Mouse (Mus musculus) G1E (cell line): ENCODE data around the gene Gm11011. TPM values are rescaled to one million over a fixed set of nuclear protein-coding genes. Genes with fewer than 3 reads are reported as not detected.

Source experiments
- ATAC-seq: 2 replicates; pipeline ENCODE4 v1.8.0; 2016; ENCODE audit warnings: mild to moderate bottlenecking; ENCODE audit not compliant: insufficient number of reproducible peaks, poor library complexity, low FRiP score, severe bottlenecking; ENCODE audit errors: extremely low read depth
- DNase-seq: peaks from one replicate; pipeline ENCODE4 v3.0.0; 2012; ENCODE audit warnings: low spot score
- H3K27me3 ChIP-seq: 2 replicates; pipeline ENCODE4 v1.6.1; 2012; ENCODE audit warnings: mild to moderate bottlenecking, low read length, inconsistent platforms; ENCODE audit not compliant: insufficient read depth
- H3K36me3 ChIP-seq: replicated peaks from 2 replicates; pipeline ENCODE3; 2012; ENCODE audit warnings: mild to moderate bottlenecking, inconsistent platforms
- H3K4me1 ChIP-seq: 2 replicates; pipeline ENCODE4 v1.6.1; 2012; ENCODE audit warnings: low read depth, low read length, inconsistent platforms, mixed read lengths; ENCODE audit not compliant: insufficient read depth
- H3K4me3 ChIP-seq: 2 replicates; pipeline ENCODE4 v1.5.1; 2012; ENCODE audit warnings: low read depth, mild to moderate bottlenecking, inconsistent platforms, low read length, moderate library complexity, mixed read lengths
- H3K9me3 ChIP-seq: replicated peaks from 2 replicates; pipeline ENCODE4 v1.6.1; 2012; ENCODE audit warnings: inconsistent platforms
- CTCF ChIP-seq: IDR thresholded peaks from 2 replicates; pipeline ENCODE4 v1.5.1; 2012; ENCODE audit warnings: low read depth, low read length, inconsistent platforms, mixed read lengths
- GATA1 ChIP-seq: IDR thresholded peaks from 2 replicates; pipeline ENCODE4 v1.6.1; 2012; ENCODE audit warnings: borderline replicate concordance, low read length, inconsistent platforms, mixed read lengths
- GATA2 ChIP-seq: IDR thresholded peaks from 2 replicates; pipeline ENCODE4 v1.6.1; 2012; ENCODE audit warnings: low read depth, low read length, inconsistent platforms, borderline replicate concordance
- POLR2AphosphoS5 ChIP-seq: IDR thresholded peaks from 2 replicates; pipeline ENCODE4 v1.6.1; 2012; ENCODE audit warnings: low read depth, low read length, inconsistent platforms; ENCODE audit not compliant: insufficient replicate concordance
- TAL1 ChIP-seq: conservative IDR thresholded peaks from 2 replicates; pipeline ENCODE4 v1.6.1; 2012; ENCODE audit warnings: low read depth, low read length, inconsistent platforms, mixed read lengths
- polyA plus RNA-seq: library from polyadenylated mRNA; stranded (reverse); fragments of >175 nt; gene quantifications from 2 replicates; pipeline ENCODE4 v1.2.3, GENCODE M21; 2012
- total RNA-seq, 2 experiments: library from RNA; stranded (forward) in 1 of 2; stranded (reverse) in 1 of 2; fragments of 200-1000 nt in 1 of 2; fragments of >200 nt in 1 of 2; fragmentation: Nextera tagmentation in 1 of 2; gene quantifications; 2 replicates each; pipeline ENCODE4 v1.2.3; 2014 to 2017

Gene Gm11011
- total and polyA plus RNA-seq, 3 experiments: not detected

DNA sequence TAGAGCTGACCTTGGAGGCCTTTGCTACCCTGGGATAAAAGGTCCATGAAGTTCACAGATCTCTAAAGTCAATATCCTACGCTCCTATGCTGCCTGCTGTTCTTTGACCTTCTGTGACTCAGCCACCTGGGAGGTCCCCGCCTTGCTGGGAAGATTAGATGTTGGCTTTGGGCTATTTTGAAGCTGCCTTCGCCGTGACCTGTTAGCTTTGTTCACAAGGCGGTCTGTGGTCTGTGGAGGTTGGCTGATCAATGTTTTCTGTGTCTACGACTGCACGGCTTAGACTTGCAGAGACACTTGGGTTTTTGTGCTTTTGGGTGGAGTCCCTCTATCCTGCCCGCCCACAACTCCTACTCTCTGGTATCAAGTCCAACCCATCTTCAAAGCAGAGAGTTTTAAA, 2.9 kb upstream of the Gm11011 start:
- DNase-seq (no peak), ATAC-seq (no peak)
- H3K4me3 ChIP-seq: no peak overlapping the region
- no peaks in the 10 kb centered on the region for H3K4me1 ChIP-seq
- no peaks in the 10 kb centered on the region for H3K36me3 ChIP-seq
- no peaks in the 10 kb centered on the region for H3K27me3 ChIP-seq
- H3K9me3 ChIP-seq: peaks cover 83% of the 10 kb centered on the region
- TF ChIP-seq CTCF (no peak), TAL1 (no peak), GATA1 (no peak), GATA2 (no peak), POLR2AphosphoS5 (no peak)

DNA sequence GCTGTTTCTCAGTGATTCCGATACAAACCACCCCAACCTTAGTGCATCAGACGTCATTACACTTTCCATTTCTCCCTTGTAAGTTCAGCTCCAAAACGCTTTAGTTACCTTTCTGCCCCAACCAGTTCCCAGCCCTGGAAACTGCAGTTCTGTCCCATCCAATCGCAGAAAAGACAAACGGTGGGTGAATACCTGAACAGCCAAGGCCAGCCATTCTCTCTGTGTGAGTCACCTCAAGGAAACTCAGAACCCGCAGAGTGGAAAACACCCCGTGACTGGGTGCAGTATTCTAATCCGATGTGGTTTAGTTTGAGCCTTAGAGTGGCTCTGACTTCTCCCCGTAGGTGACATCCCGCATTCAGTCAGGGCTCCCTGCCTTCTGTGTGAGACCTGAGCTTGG, 2.2 kb upstream of the Gm11011 start:
- Histone ChIP-seq H3K4me3 (no peak overlapping the region), H3K4me1 (no peaks in the 10 kb centered on the region), H3K9me3 (peaks cover 85% of the 10 kb centered on the region), H3K36me3 (no peaks in the 10 kb centered on the region), H3K27me3 (no peaks in the 10 kb centered on the region)
- no peak for DNase-seq
- TF ChIP-seq POLR2AphosphoS5: no peak
- no peak for TF ChIP-seq TAL1
- no peak for TF ChIP-seq GATA1
- TF ChIP-seq CTCF: no peak
- no peak for TF ChIP-seq GATA2
- no peak for ATAC-seq

DNA sequence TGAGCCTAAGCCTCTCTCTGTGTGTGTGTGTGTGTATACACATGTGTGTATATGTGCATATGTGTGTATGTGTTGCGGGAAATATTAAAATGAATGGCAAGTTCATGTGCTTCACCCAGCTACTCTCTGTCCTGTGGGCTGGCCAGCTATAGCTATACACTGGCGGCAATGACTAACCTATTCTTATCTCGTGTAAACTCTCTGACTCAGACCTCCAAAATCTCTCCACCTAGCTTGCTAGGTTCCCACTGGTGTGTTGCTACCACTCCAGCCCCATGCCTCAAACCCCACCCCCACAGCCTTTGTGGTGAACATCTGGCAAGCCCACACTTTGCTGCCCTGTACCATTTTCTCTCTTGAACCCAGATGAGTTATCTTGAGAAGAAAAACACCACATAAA, 857 bp downstream of the Gm11011 start:
- no peak for DNase-seq
- H3K4me3 ChIP-seq: no peak overlapping the region
- no peaks in the 10 kb centered on the region for H3K4me1 ChIP-seq
- TF ChIP-seq GATA2 (no peak), GATA1 (no peak), POLR2AphosphoS5 (no peak), CTCF (no peak), TAL1 (no peak)
- no peaks in the 10 kb centered on the region for H3K27me3 ChIP-seq
- H3K36me3 ChIP-seq: no peaks in the 10 kb centered on the region
- no peak for ATAC-seq
- H3K9me3 ChIP-seq: peaks cover 78% of the 10 kb centered on the region

DNA sequence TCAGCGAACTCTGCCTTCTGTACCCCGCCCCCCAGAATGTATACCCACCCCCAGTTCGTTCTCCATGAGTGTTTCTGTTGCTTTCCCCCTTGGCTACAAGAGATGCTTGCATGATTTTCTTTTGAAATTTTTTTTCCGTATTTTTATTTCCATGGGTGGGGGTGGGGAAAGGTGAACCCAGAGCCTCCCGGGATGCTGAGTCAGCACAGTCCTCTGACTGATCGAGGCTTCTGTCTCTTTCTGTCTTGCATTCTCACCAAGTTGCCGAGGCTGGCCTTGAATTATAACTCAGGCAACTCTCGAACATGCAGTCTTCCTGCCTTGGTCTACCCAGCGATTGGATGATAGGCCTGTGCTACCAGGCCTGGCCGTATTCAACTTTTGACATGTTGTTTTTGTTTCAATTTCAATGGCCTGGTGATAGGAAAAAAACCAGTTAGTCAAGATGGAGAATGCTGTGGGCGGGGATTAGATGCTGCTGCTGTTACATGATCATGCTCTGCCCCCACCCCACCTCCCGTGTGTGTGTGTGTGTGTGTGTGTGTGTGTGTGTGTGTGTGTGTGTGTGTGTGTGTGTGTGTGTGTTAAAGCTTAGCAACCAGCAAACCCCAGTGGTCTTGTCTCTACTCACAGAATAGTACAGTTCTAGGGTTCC, 1.8 kb downstream of the Gm11011 start:
- ATAC-seq (no peak), DNase-seq (no peak)
- H3K27me3 ChIP-seq: no peaks in the 10 kb centered on the region
- H3K36me3 ChIP-seq: no peaks in the 10 kb centered on the region
- TF ChIP-seq GATA1 (no peak), POLR2AphosphoS5 (no peak), CTCF (no peak), GATA2 (no peak), TAL1 (no peak)
- no peaks in the 10 kb centered on the region for H3K4me1 ChIP-seq
- H3K9me3 ChIP-seq: peaks cover 77% of the 10 kb centered on the region
- no peak overlapping the region for H3K4me3 ChIP-seq

DNA sequence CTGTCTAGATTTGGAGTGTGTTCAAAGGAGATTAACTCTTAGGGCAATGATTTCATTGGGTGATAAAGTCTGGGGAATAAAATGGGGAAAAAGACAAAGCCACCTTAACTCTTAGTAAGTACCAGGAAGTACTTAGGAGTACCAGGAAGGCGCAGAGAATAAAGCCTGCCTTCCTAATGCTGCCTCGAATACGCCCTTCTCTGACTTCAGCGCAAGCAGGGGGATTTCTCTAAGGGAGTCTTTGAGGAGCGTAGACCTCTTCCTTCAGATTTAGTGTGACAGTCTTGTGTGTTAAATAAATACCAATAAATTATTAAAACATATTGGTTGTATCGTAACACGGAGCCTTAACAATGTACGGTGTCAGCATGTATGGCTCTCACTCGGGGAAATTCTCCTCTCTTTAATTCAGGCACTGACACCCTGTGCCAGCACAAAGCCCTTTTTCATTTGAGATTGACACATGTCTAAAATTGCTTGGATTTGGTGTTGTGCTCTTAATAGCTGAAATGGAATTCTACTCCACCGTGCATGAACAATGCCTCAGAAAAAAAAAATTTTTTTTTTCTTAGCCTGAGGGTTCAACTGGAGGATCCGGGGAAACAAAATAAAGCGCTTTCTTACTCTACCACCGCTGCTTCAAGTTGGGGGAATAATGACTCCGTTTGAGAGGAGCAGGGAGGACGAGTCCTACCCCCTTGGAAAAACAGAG, 2.6 kb downstream of the Gm11011 start:
- Histone ChIP-seq H3K9me3 (peaks cover 77% of the 10 kb centered on the region), H3K4me3 (no peak overlapping the region), H3K36me3 (no peaks in the 10 kb centered on the region), H3K4me1 (no peaks in the 10 kb centered on the region), H3K27me3 (no peaks in the 10 kb centered on the region)
- TF ChIP-seq TAL1 (no peak), CTCF (no peak), GATA2 (no peak), POLR2AphosphoS5 (no peak), GATA1 (no peak)
- DNase-seq (no peak), ATAC-seq (no peak)

DNA sequence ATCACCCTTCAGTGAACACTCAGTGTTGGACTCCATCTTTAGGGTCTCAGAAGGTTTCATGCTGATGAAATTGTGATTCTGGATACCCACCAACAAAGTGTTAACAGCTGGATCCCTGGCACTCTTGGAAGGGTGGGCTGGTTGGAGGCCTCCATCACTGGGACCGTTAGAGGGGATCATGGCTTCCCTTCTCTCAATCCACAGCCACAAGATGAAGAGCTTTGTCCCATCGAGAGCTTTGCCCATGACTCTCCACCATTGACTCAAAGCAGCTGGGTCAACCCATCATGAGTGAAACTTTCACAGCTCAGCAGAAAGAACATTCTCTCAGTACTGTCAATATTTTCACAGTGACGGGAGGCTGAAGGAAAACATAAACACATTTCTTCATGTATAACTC, 4.1 kb downstream of the Gm11011 start:
- no peaks in the 10 kb centered on the region for H3K36me3 ChIP-seq
- H3K4me3 ChIP-seq: no peak overlapping the region
- ATAC-seq (no peak), DNase-seq (no peak)
- H3K9me3 ChIP-seq: peaks cover 76% of the 10 kb centered on the region
- TF ChIP-seq TAL1: no peak
- TF ChIP-seq POLR2AphosphoS5: no peak
- TF ChIP-seq GATA1: no peak
- TF ChIP-seq GATA2: no peak
- no peak for TF ChIP-seq CTCF
- no peaks in the 10 kb centered on the region for H3K27me3 ChIP-seq
- H3K4me1 ChIP-seq: no peaks in the 10 kb centered on the region
